Mouse (Mus musculus): ENCODE measurements around the gene Pik3r2. TPM values are rescaled to one million over a fixed set of nuclear protein-coding genes. Genes with fewer than 3 reads are reported as not detected.

Pik3r2 gene
- polyA plus RNA-seq, 1 experiment from 2014 or later: 102 TPM

DNA sequence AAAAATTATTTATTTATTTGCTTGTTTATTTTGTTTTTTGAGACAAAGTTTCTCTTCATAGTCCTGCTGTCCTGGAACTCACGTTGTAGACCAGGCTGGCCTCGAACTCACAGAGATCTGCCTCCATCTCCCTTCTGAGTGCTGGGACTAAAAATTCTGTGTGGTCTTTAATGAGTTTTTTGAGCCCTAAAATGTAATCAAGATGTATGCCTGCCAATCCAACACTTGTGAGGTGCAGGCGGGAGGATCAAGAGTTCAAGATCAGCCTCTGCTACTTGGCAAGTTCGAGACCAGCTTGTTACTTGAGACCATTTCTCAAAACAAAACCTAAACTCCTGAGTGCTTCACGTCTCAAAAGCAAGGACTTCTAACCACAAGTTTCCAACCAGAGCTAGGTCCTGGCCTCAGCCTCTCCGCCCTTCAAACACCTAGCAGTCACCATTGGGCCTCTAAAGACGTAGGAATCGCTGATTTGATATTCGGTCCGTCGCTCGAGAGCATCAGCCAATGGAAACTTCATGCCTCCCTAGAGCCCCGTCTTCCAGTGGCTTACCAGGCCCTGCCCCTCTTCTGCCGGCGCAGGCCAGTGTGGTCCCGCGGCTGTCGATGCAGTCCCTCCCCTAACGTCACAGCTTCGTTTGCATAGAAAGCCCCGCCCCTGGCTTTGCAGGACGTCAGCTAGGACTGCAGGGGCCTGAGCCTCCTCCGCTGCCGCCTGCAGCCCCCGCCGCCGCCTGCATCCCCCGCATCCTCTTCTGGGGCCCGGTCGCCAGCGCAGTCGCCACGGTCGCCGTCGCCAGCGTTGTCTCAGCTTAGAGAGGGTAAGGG, 22.3 kb downstream of the Pik3r2 start, which contains the start of gene Rab3a:
TSS of gene Rab3a (plus strand) at position 637 of the 828 bp plus-strand sequence.
- Histone ChIP-seq H3K4me3 (replicated peaks) (peak within 1 kb of the TSS; percentile 69), H3K27me3 (replicated peaks) (peaks cover 9% of the 10 kb centered on the region; the same call in 1 of the 2 replicates), H3K9me3 (replicated peaks) (no peaks in the 10 kb centered on the region), H3K9ac (replicated peaks) (peak within 1 kb of the TSS; percentile 78), H3K36me3 (peaks cover 32% of the 10 kb centered on the region), H3K27ac (replicated peaks) (peak within 1 kb of the TSS; percentile 92), H3K4me2 (peak within 1 kb of the TSS; percentile 73), H3K4me1 (peaks cover 46% of the 10 kb centered on the region)
- ATAC-seq (ENCODE audit: low FRiP score): peak; percentile 97
- 9% methylated on average over 37 of the region's 37 CpGs for WGBS

- H3K36me3 ChIP-seq: peaks cover 24% of the 10 kb centered on the region
- no peak overlapping the region for H3K4me3 ChIP-seq (replicated peaks)
- 0 out of 2 replicates have a peak overlapping the region, but pooled peaks have one; percentile 18 for H3K9ac ChIP-seq (replicated peaks)
- 33% methylated on average over 21 of the region's 21 CpGs for WGBS
- no peak for ATAC-seq (ENCODE audit: low FRiP score)
- H3K4me1 ChIP-seq: peaks cover 38% of the 10 kb centered on the region
- H3K4me2 ChIP-seq: peak overlapping the region; percentile 9
- H3K27ac ChIP-seq (replicated peaks): 0 out of 2 replicates have a peak overlapping the region, but pooled peaks have one; percentile 92
- no peaks in the 10 kb centered on the region for H3K9me3 ChIP-seq (replicated peaks)
- H3K27me3 ChIP-seq (replicated peaks): peaks cover 19% of the 10 kb centered on the region
These were observed 23.4 kb downstream of the Pik3r2 start for GRCm38 (mm10) chr8:70753151-70753550.

- Histone ChIP-seq H3K36me3 (peaks cover 15% of the 10 kb centered on the region), H3K4me2 (no peak overlapping the region), H3K9ac (replicated peaks) (no peak overlapping the region), H3K27me3 (replicated peaks) (peaks cover 28% of the 10 kb centered on the region), H3K4me1 (peaks cover 30% of the 10 kb centered on the region), H3K4me3 (replicated peaks) (no peak overlapping the region), H3K27ac (replicated peaks) (0 out of 2 replicates have a peak overlapping the region, but pooled peaks have one; percentile 0), H3K9me3 (replicated peaks) (no peaks in the 10 kb centered on the region)
- WGBS: 38% methylated on average over 11 of the region's 11 CpGs
- no peak for ATAC-seq (ENCODE audit: low FRiP score)
These were observed 24.3 kb downstream of the Pik3r2 start for GRCm38 (mm10) chr8:70752000-70752764.

DNA sequence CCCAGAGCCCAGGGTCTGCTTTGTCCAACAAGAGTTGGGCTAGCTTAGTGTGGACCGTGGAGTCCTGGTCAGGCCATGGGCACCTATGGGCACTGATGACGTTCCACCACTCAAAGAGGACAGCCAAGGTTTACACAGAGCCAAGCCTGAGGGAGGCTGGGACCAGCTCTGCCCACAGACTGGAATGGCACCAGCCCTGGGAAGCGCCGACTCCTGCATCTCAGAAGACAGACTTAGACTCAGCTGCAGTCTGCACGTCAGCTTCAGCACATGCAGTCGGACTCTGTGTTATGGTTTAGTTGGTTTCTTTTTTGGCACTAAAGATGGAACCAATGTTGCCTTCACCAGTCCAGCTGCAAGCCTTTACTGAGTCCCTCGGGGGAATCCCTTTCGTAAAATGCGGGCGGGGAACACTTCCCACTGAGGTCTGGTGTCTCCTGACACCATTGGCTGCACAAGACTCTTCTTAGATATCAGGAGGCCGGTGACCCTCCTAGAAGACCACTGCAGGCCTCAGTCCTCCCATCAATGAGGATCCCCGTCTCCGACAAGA, 26.3 kb downstream of the Pik3r2 start:
- H3K27me3 ChIP-seq (replicated peaks): peaks cover 47% of the 10 kb centered on the region
- H3K36me3 ChIP-seq: no peaks in the 10 kb centered on the region
- H3K4me3 ChIP-seq (replicated peaks): no peak overlapping the region
- H3K27ac ChIP-seq (replicated peaks): no peak overlapping the region
- peaks cover 11% of the 10 kb centered on the region for H3K4me1 ChIP-seq
- ATAC-seq (ENCODE audit: low FRiP score): no peak
- no peaks in the 10 kb centered on the region for H3K9me3 ChIP-seq (replicated peaks)
- no peak overlapping the region for H3K4me2 ChIP-seq
- H3K9ac ChIP-seq (replicated peaks): no peak overlapping the region
- WGBS: 91% methylated on average over 13 of the region's 13 CpGs

DNA sequence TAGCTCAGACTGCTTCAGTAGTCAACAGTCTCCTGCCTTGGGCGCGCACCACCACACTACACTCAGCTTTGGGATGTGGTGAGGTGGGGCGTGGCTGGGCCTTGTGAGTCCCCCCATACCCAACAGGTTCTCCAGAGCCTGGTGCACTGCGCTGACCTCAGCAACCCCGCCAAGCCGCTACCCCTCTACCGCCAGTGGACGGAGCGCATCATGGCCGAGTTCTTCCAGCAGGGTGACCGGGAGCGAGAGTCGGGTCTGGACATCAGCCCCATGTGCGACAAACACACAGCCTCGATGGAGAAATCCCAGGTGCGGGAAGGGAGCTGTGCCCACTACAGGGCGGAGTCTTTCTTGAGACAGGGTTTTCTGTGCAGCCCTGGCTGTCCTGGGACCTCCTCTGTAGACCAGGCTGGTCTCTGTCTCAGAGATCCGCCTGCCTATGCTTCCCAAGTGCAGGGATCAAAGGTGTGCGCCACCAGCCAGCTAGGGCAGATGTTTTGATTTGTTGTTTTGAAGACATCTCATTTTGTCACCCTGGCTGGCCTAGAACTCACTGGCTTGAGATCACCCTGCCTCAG, 27.3 kb downstream of the Pik3r2 start:
- Histone ChIP-seq H3K9ac (replicated peaks) (no peak overlapping the region), H3K36me3 (no peaks in the 10 kb centered on the region), H3K4me2 (no peak overlapping the region), H3K4me1 (peaks cover 10% of the 10 kb centered on the region), H3K27ac (replicated peaks) (no peak overlapping the region), H3K27me3 (replicated peaks) (peaks cover 58% of the 10 kb centered on the region), H3K4me3 (replicated peaks) (no peak overlapping the region), H3K9me3 (replicated peaks) (no peaks in the 10 kb centered on the region)
- no peak for ATAC-seq (ENCODE audit: low FRiP score)
- WGBS: 84% methylated on average over 19 of the region's 19 CpGs

- ATAC-seq (ENCODE audit: low FRiP score): no peak
- H3K27ac ChIP-seq (replicated peaks): no peak overlapping the region
- no peak overlapping the region for H3K9ac ChIP-seq (replicated peaks)
- no peaks in the 10 kb centered on the region for H3K36me3 ChIP-seq
- H3K9me3 ChIP-seq (replicated peaks): no peaks in the 10 kb centered on the region
- peaks cover 65% of the 10 kb centered on the region for H3K27me3 ChIP-seq (replicated peaks)
- no peak overlapping the region for H3K4me2 ChIP-seq
- H3K4me1 ChIP-seq: peaks cover 17% of the 10 kb centered on the region
- 89% methylated on average over 23 of the region's 23 CpGs for WGBS
- H3K4me3 ChIP-seq (replicated peaks): no peak overlapping the region
These were observed 28.0 kb downstream of the Pik3r2 start for GRCm38 (mm10) chr8:70748246-70749096.

DNA sequence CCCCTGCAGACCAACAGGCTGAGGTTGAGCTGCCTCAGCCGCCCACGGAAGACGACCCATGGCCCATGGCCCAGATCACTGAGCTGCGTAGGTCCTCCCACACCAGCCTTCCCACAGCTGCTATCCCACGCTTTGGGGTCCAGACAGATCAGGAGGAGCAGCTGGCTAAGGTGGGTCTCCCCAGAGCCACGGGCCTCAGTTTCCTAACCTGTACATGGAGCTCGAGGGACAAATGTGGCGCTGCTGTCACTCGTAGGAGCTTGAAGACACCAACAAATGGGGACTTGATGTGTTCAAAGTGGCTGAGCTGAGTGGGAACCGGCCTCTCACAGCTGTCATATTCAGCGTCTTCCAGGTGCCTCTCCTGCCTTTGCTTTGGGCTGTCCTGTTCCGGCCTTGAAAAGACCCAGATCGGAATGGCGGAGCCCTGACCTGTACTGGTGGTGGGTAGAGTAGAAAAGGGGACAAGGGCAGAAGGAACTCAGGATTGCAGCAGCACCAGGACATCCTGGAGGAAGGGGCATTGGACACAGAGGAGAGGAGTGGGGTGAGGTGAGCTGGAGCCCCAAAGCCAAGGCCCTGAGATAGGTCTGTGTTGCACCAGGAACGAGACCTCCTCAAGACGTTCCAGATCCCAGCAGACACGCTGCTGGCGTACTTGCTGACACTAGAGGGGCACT, 29.2 kb downstream of the Pik3r2 start:
- Histone ChIP-seq H3K9me3 (replicated peaks) (no peaks in the 10 kb centered on the region), H3K4me3 (replicated peaks) (no peak overlapping the region), H3K36me3 (no peaks in the 10 kb centered on the region), H3K9ac (replicated peaks) (no peak overlapping the region), H3K4me1 (peaks cover 18% of the 10 kb centered on the region), H3K4me2 (no peak overlapping the region), H3K27me3 (replicated peaks) (peaks cover 76% of the 10 kb centered on the region), H3K27ac (replicated peaks) (no peak overlapping the region)
- ATAC-seq (ENCODE audit: low FRiP score): no peak
- WGBS: 86% methylated on average over 18 of the region's 18 CpGs

GRCm38 (mm10) chr8:70746676-70747075, 29.8 kb downstream of the Pik3r2 start:
- H3K27ac ChIP-seq (replicated peaks): no peak overlapping the region
- H3K4me1 ChIP-seq: peaks cover 18% of the 10 kb centered on the region
- no peak overlapping the region for H3K4me3 ChIP-seq (replicated peaks)
- WGBS: 77% methylated on average over 9 of the region's 9 CpGs
- ATAC-seq (ENCODE audit: low FRiP score): no peak
- peaks cover 83% of the 10 kb centered on the region for H3K27me3 ChIP-seq (replicated peaks)
- no peak overlapping the region for H3K4me2 ChIP-seq
- no peaks in the 10 kb centered on the region for H3K9me3 ChIP-seq (replicated peaks)
- no peaks in the 10 kb centered on the region for H3K36me3 ChIP-seq
- H3K9ac ChIP-seq (replicated peaks): no peak overlapping the region

DNA sequence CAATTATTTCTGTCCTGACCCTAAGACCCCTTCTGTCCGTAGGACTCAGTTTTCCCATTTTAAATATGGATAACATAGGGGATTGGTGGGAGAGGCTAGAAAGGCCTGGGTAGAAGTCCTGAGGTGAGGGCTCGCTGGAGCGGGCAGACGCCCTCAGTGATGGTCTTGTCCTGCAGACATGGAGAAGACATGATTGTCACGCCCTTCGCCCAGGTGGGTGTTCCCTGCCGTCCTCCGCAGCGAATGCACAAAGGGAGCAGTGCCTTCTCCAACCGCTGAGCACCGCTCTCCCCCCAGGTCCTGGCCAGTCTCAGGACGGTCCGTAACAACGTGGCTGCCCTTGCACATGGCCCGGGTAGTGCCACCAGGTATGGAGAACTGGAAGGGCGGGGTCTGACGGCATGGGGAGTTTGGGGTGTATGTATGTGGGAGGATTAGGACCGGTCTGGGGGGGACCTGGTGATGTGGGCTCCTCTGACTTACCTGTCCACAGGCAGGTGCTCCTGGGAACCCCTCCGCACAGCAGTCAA, 30.8 kb downstream of the Pik3r2 start:
- ATAC-seq (ENCODE audit: low FRiP score): no peak
- no peak overlapping the region for H3K27ac ChIP-seq (replicated peaks)
- no peak overlapping the region for H3K4me2 ChIP-seq
- peaks cover 91% of the 10 kb centered on the region for H3K27me3 ChIP-seq (replicated peaks)
- no peak overlapping the region for H3K4me3 ChIP-seq (replicated peaks)
- WGBS: 52% methylated on average over 19 of the region's 19 CpGs
- H3K9ac ChIP-seq (replicated peaks): no peak overlapping the region
- H3K36me3 ChIP-seq: no peaks in the 10 kb centered on the region
- H3K9me3 ChIP-seq (replicated peaks): no peaks in the 10 kb centered on the region
- peaks cover 18% of the 10 kb centered on the region for H3K4me1 ChIP-seq

- Histone ChIP-seq H3K27me3 (replicated peaks) (peaks cover 93% of the 10 kb centered on the region), H3K9ac (replicated peaks) (no peak overlapping the region), H3K36me3 (no peaks in the 10 kb centered on the region), H3K27ac (replicated peaks) (no peak overlapping the region), H3K4me3 (replicated peaks) (no peak overlapping the region), H3K9me3 (replicated peaks) (no peaks in the 10 kb centered on the region), H3K4me1 (peaks cover 18% of the 10 kb centered on the region), H3K4me2 (peak overlapping the region; percentile 64; the same call in 1 of the 2 replicates)
- no peak for ATAC-seq (ENCODE audit: low FRiP score)
- WGBS: 57% methylated on average over 11 of the region's 11 CpGs
These were observed 31.7 kb downstream of the Pik3r2 start for GRCm38 (mm10) chr8:70744806-70745205.
